Mouse (Mus musculus) brown adipose tissue, adult 24 weeks (tissue): ENCODE measurements at regions not wholly inside any gene's neighbourhood (a gene's known extent, or its start where the extent isn't known, plus 50 kb on each side); places are given as distances from the start of the nearest gene placed in this dataset.
"Not testable (repeated sequence)": the region's sequence is repeated elsewhere in the genome, so short reads cannot be mapped to it uniquely, and the experiment has no call there.

Experiments used
- H3K27ac ChIP-seq: fragments of 200-500 bp; replicated peaks from 2 replicates; pipeline ENCODE4 v1.5.1; 2012; ENCODE audit warnings: low read depth, mild to moderate bottlenecking, low read length
- H3K4me1 ChIP-seq: fragments of 200-500 bp; 2 replicates; pipeline ENCODE4 v1.6.1; 2012; ENCODE audit warnings: low read length, mixed read lengths; ENCODE audit not compliant: control insufficient read depth, insufficient read depth, insufficient read length
- H3K4me3 ChIP-seq: fragments of 200-500 bp; 2 replicates; pipeline ENCODE4 v1.5.1; 2012; ENCODE audit warnings: low read depth, mild to moderate bottlenecking, low read length, moderate library complexity; ENCODE audit not compliant: insufficient read depth

DNA sequence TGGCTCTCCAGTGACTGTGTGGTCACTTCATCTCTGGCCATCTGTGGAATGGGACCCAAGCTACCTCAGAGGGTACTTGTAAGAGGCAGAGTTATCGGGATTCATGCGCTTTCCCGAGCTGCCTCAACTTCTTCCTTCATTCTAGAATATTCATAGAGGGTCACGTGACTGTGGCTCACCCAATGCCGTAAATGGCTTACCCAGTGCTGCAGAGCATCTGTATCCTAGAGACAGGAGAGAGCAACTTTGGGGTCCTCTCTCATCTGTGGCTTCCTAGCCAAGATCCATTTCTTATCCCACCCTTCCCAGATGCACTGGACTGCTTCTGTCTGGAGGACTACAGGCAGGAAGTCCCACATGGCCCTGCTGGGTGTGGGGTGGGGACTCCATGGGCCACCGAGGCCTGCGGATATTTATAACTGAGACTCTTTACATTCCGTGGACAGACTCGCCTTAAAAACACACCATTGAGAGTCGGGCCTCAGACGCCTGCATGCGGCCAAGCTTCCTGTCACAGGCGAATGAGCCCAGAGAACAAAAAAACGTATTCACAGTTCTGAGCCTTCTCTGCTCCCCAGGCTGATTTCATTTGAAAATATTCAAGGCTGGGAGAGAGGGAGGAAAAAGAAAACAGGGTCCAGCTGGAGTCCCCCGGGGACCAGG is 138.3 kb upstream of the Haao start:
- Histone ChIP-seq H3K27ac (peak overlapping the region; percentile 90), H3K4me1 (peaks cover 68% of the 10 kb centered on the region), H3K4me3 (no peak overlapping the region)

GRCm38 (mm10) chr17:83985333-83985790 is 137.6 kb upstream of the Haao start:
- H3K4me3 ChIP-seq, result no peak overlapping the region
- peaks cover 67% of the 10 kb centered on the region for H3K4me1 ChIP-seq
- peak overlapping the region; percentile 90 for H3K27ac ChIP-seq

GRCm38 (mm10) chr17:83983837-83984388 is 136.2 kb upstream of the Haao start:
- Histone ChIP-seq H3K4me1 (peaks cover 66% of the 10 kb centered on the region), H3K4me3 (no peak overlapping the region), H3K27ac (peak overlapping the region; percentile 97)

GRCm38 (mm10) chr17:83983070-83983836 is 135.5 kb upstream of the Haao start:
- Histone ChIP-seq H3K4me3 (peak overlapping the region; percentile 2; the same call in 1 of the 2 replicates), H3K27ac (peak overlapping the region; percentile 97), H3K4me1 (peaks cover 66% of the 10 kb centered on the region)

GRCm38 (mm10) chr17:83982700-83983069 is 134.9 kb upstream of the Haao start:
- Histone ChIP-seq H3K4me3 (no peak overlapping the region), H3K4me1 (peaks cover 66% of the 10 kb centered on the region), H3K27ac (peak overlapping the region; percentile 94)

GRCm38 (mm10) chr17:83978858-83979470 is 131.2 kb upstream of the Haao start:
- Histone ChIP-seq H3K4me1 (peaks cover 72% of the 10 kb centered on the region), H3K27ac (peak overlapping the region; percentile 62)

DNA sequence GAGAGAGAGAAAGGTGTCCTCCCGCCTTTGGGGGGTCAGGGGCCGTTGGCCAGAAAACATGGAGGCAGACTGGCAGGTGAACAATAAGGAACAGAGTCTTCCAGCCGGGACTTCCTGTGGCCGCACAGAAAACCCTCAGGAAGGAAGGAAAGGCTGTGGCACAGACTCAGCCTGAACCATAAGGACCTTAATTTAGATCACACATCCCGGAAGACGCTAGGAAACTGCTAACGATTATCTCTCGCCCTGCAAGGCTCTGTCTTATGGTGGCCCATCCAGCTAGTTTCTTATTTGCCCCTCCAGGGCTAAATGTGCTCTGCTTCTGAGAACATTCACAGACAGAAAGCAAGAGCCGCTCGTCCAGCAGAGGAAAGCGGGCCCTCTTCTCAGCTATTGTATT is 130.0 kb upstream of the Haao start:
- Histone ChIP-seq H3K27ac (peak overlapping the region; percentile 79), H3K4me1 (peaks cover 75% of the 10 kb centered on the region), H3K4me3 (no peak overlapping the region)

More at GRCm38 (mm10) chr17:83978858-83979470, 131.2 kb upstream of the Haao start:
- no peak overlapping the region for H3K4me3 ChIP-seq

DNA sequence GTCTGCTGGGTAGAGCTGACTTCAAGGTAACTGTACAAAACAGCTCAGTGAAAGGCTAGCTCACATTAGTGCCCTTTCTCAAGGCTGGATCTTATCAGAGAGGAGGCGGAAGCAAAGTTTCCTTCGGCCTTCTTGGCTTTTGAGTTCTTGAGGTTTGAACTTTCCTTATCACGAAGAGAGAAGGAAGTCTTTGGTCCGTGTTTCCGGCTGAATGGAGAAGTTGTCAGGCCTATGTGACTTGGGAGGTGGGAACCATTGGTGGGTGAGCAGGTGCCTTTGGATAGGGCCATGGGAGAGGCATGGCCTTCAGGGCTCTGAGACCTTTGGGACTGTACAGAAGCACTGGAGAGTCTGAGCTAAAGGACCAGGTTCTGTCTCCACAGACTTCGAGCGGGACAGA is 128.1 kb upstream of the Haao start:
- Histone ChIP-seq H3K27ac (peak overlapping the region; percentile 26; the same call in 1 of the 2 replicates), H3K4me3 (no peak overlapping the region), H3K4me1 (peaks cover 65% of the 10 kb centered on the region)

DNA sequence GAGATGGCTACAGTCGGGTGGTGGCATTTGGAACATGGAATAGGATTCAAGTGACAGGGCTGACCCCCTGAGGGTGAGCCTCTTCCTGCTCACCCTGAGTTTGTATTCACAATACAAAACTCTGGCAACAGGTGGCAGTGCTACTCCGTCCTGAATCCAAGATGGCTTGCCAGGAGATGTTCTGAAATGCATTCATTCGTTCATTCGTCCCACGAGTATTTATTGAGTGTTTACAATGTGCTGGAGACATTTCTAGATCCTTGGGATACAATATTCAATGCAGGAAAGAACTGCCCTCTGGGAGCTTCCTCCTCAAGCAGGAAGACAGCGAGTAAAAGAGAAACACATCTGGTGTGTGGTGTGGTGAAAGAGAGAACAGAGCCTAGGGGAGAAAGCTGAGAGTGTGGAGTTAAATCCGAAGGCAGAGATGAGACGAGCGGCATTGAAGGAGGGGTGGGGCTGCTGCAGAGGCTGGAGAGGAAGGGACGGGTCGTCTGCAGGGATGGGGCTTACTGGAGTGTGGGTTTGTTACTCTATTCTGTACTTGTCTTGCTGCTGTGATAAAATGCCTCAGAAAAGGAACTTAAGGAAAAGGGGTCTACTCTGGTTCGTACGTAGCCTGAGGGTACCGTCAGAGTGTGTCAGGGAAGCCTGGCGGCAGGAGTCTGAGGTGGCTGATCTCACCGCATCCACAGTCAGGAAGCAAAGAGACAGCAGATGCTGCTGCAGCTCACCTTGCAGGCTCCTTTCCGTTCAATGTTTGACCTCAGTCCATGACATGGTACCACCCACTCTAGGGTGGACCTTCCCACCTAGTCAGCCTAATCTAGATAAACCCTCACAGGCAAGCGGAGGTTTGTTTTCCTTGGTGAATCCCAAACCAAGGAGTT is 125.9 kb upstream of the Haao start:
- H3K27ac ChIP-seq, result peak overlapping the region; percentile 35
- no peak overlapping the region for H3K4me3 ChIP-seq
- H3K4me1 ChIP-seq, result peaks cover 48% of the 10 kb centered on the region

DNA sequence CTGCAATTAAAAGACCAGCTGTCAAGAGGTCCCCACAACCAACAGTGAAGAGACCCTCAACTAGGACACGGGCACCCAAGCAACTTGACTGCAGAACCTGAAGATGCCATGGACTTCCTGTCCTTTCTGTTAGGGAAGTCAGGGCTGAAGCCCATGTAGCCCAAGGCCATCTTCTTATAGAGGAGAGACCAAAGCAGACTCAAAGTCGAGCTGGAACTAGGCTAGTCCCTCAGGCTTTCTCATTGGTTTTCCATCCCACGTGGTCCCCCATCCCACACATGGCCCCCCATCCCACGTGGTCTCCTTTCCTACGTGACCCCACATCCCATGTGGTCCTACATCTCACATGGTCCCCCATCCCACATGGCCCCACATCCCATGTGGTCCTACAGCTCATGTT is 125.1 kb upstream of the Haao start:
- Histone ChIP-seq H3K4me1 (peaks cover 42% of the 10 kb centered on the region), H3K27ac (peak overlapping the region; percentile 35), H3K4me3 (no peak overlapping the region)

DNA sequence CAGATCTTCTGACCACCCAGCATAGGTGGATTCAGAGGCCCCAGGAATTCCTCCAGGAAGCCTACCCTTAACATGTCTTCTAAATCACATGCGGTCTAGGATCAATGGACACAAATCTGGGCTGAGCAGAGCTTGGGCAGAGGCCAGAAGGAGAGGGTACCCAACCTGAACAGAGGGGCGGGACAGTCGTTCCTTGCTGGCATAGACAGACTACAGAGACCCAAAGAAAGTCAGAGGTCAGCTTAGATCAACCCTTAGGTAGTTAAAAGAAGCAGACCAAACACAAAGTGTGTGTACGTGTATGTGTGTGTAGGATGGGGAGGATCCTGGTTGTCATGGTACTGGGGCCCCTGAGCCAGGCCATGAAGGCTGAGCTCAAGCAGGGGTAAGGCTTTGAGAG is 124.7 kb upstream of the Haao start:
- no peak overlapping the region for H3K4me3 ChIP-seq
- peak overlapping the region; percentile 35 for H3K27ac ChIP-seq
- H3K4me1 ChIP-seq, result peaks cover 40% of the 10 kb centered on the region

DNA sequence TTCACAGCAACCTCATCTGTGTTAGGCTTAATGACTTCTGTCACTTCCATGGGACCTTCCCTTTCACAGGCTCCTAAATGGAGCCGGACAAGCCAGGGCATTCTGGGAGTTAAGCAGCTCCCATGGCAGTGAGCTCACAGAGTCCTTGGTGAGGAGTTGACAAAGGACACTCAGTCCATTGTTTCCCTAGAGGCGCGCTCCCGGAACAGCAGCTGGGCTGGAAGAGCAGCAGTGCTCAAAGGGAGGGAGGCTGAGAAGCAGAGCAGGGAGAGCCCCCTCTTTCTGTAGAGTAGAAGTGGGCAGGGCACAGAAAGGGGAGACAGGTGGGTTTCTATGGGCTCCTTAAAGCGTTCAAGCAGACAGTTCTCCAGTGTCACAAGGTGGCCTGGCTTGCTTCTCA is 124.3 kb upstream of the Haao start:
- peak overlapping the region; percentile 35 for H3K27ac ChIP-seq
- no peak overlapping the region for H3K4me3 ChIP-seq
- H3K4me1 ChIP-seq, result peaks cover 35% of the 10 kb centered on the region

GRCm38 (mm10) chr17:83969407-83969826 is 121.7 kb upstream of the Haao start:
- Histone ChIP-seq H3K4me3 (no peak overlapping the region), H3K4me1 (peaks cover 22% of the 10 kb centered on the region), H3K27ac (peak overlapping the region; percentile 48; the same call in 1 of the 2 replicates)

GRCm38 (mm10) chr17:83968124-83968523 is 120.4 kb upstream of the Haao start:
- peaks cover 13% of the 10 kb centered on the region for H3K4me1 ChIP-seq
- H3K27ac ChIP-seq, H3K4me3 ChIP-seq: not testable (repeated sequence)
